Mouse (Mus musculus) limb, embryonic 11.5 days (tissue): ENCODE data around the gene Tmem56. TPM values are rescaled to one million over a fixed set of nuclear protein-coding genes. Genes with fewer than 3 reads are reported as not detected.

ENCODE experiments used
- ATAC-seq: fragments of 200-750 bp; cut with Nextera tagmentation; 2 replicates; pipeline ENCODE4 v1.8.0; 2017; ENCODE audit warnings: low read depth; ENCODE audit not compliant: insufficient number of reproducible peaks, low FRiP score, low TSS enrichment
- DNase-seq: peaks from one replicate; pipeline ENCODE4 v3.0.0-alpha.2; 2015; ENCODE audit warnings: low spot score
- H3K27ac ChIP-seq: fragments of 300-500 bp; sonication (generic); replicated peaks from 2 replicates; pipeline ENCODE4 v1.5.1; 2014; ENCODE audit warnings: low read depth, mild to moderate bottlenecking, low read length
- H3K27me3 ChIP-seq: fragments of 300-500 bp; sonication (generic); 2 replicates; pipeline ENCODE4 v1.6.1; 2014; ENCODE audit warnings: mild to moderate bottlenecking, low read length, mixed read lengths; ENCODE audit not compliant: control insufficient read depth, insufficient read depth
- H3K36me3 ChIP-seq: fragments of 300-500 bp; sonication (generic); 2 replicates; pipeline ENCODE4 v1.6.1; 2014; ENCODE audit warnings: mild to moderate bottlenecking, low read length, moderate library complexity, mixed read lengths; ENCODE audit not compliant: control insufficient read depth, insufficient read depth
- H3K4me1 ChIP-seq: fragments of 300-500 bp; sonication (generic); 2 replicates; pipeline ENCODE4 v1.6.1; 2014; ENCODE audit warnings: low read length, mixed read lengths; ENCODE audit not compliant: control insufficient read depth, insufficient read depth
- H3K4me2 ChIP-seq: fragments of 300-500 bp; sonication (generic); 2 replicates; pipeline ENCODE4 v1.6.1; 2014; ENCODE audit warnings: low read depth, mild to moderate bottlenecking, moderate library complexity; ENCODE audit not compliant: severe bottlenecking
- H3K4me3 ChIP-seq: fragments of 300-500 bp; sonication (generic); 2 replicates; pipeline ENCODE4 v1.5.1; 2014; ENCODE audit warnings: low read depth, low read length
- H3K9ac ChIP-seq: fragments of 300-500 bp; sonication (generic); 2 replicates; pipeline ENCODE4 v1.6.1; 2014; ENCODE audit warnings: mild to moderate bottlenecking, low read length
- H3K9me3 ChIP-seq: fragments of 300-500 bp; sonication (generic); 2 replicates; pipeline ENCODE4 v1.6.1; 2016; ENCODE audit warnings: low read length; ENCODE audit not compliant: control insufficient read depth
- WGBS: fragments of 180-500 bp; shearing (Covaris S2); extraction: QIAGEN DNeasy Blood & Tissue Kit; methylation state at CpG from one replicate; pipeline ENCODE4 v1.1.7; 2014; 5-methylcytosine and 5-hydroxymethylcytosine counted together
- polyA plus RNA-seq: library from polyadenylated mRNA; unstranded; fragments of >200 nt; fragmentation: Nextera tagmentation; extraction: Ambion mirVana; gene quantifications from 2 replicates; pipeline ENCODE4 v1.2.1, GENCODE M21; 2014

Tmem56 gene
- polyA plus RNA-seq, 1 experiment from 2014 or later: 0.95 TPM

DNA sequence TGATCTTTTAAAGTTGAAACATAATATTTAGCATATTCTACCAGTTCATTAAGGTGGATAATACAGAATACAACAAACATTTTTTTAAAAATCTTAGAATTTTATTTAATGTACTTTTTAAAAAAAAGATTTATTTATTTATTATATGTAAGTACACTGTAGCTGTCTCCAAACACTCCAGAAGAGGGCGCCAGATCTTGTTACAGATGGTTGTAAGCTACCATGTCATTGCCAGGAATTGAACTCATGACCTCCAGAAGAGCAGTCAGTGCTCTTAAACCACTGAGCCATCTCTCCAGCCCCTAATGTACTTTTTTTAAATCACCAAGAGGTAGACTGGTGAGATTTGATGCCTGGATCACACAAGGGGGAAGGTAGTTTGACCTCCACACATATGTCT lies 70.7 kb downstream of the Tmem56 start:
- ATAC-seq (no peak), DNase-seq (no peak)
- no peak overlapping the region for H3K4me2 ChIP-seq
- WGBS: 41% methylated on average over 1 of the region's 1 CpGs
- H3K9ac ChIP-seq: no peak overlapping the region
- no peak overlapping the region for H3K27ac ChIP-seq
- no peaks in the 10 kb centered on the region for H3K9me3 ChIP-seq
- H3K36me3 ChIP-seq: no peaks in the 10 kb centered on the region
- H3K4me1 ChIP-seq: no peaks in the 10 kb centered on the region
- no peak overlapping the region for H3K4me3 ChIP-seq
- no peaks in the 10 kb centered on the region for H3K27me3 ChIP-seq

DNA sequence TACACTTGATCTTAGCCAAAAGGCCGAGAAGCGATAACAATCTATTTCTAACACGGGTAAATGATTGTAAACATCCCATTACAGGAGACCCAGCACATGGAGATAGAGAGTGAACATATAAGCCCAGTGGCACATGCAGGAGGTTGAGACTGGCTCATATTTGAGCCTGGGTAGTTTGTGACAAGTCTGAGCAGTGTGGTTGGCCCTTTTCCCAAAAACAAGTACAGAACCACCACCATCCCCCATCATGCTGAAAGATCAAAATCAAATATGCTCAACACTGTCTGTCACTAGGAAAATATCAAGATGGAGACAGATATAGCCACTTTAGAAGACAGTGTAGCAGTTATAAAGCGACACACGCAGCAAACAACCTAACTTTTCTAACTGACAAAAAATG lies 73.9 kb downstream of the Tmem56 start:
- 94% methylated on average over 5 of the region's 5 CpGs for WGBS
- DNase-seq: no peak
- Histone ChIP-seq H3K9me3 (no peaks in the 10 kb centered on the region), H3K27me3 (no peaks in the 10 kb centered on the region), H3K4me3 (no peak overlapping the region), H3K27ac (no peak overlapping the region), H3K4me2 (no peak overlapping the region), H3K36me3 (no peaks in the 10 kb centered on the region), H3K4me1 (no peaks in the 10 kb centered on the region), H3K9ac (no peak overlapping the region)
- ATAC-seq: no peak

DNA sequence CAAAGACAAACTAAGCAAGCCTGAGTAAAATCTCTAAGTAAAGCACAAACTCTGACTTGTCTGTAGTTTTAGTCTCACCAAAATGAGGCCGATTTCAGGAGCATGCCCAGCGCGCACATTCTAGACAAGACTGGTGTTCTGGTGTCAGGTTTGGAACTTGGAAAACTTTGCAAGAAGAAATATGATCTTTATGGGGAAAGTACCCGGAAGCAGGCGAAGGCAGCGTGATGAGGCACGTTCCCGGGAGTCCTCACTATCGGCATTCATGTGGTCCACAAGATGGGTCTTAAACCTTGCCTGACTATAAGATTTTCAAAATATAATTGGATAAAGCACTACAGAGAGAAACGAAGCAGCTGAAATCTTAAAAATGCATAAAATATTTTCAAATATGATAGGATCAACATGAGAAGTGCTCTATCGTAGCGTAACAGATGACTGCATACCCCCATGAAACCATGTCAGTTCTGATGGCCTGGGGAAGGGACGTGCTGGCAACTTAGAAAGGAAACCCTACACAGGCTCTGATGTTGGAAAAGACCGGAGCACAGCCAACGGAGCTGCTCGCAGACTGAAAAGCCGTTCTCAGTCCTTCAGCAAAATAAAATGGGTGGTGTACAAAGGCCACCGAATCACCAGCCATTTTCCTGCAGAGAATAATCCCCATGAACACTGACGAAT lies 76.6 kb downstream of the Tmem56 start:
- Histone ChIP-seq H3K36me3 (no peaks in the 10 kb centered on the region), H3K27me3 (no peaks in the 10 kb centered on the region), H3K4me2 (no peak overlapping the region), H3K27ac (no peak overlapping the region), H3K4me1 (no peaks in the 10 kb centered on the region), H3K9me3 (no peaks in the 10 kb centered on the region), H3K4me3 (no peak overlapping the region), H3K9ac (no peak overlapping the region)
- no peak for ATAC-seq
- no peak for DNase-seq
- WGBS: 82% methylated on average over 19 of the region's 19 CpGs

DNA sequence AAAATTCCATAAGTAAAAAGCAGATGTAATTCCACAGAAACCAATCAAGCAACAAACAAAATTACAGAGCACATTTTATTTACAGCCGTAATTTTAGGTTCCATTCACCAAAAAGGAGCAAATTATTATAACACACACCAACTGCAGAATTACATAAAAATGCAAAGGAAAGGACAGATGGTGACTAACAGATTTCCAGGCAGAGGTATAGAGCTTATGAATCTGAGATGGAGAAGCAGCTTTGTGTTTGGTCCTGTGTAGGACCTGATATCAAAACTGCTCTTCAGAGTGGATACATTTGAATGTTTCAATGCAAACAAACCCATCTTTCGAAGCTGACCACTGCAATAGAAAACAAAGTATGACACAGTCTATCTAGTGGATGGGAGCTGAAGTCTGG lies 80.3 kb downstream of the Tmem56 start:
- Histone ChIP-seq H3K9ac (no peak overlapping the region), H3K4me1 (no peaks in the 10 kb centered on the region), H3K27ac (no peak overlapping the region), H3K27me3 (no peaks in the 10 kb centered on the region), H3K4me2 (no peak overlapping the region), H3K36me3 (no peaks in the 10 kb centered on the region), H3K9me3 (no peaks in the 10 kb centered on the region), H3K4me3 (no peak overlapping the region)
- no peak for DNase-seq
- WGBS: 87% methylated on average over 2 of the region's 2 CpGs
- no peak for ATAC-seq

DNA sequence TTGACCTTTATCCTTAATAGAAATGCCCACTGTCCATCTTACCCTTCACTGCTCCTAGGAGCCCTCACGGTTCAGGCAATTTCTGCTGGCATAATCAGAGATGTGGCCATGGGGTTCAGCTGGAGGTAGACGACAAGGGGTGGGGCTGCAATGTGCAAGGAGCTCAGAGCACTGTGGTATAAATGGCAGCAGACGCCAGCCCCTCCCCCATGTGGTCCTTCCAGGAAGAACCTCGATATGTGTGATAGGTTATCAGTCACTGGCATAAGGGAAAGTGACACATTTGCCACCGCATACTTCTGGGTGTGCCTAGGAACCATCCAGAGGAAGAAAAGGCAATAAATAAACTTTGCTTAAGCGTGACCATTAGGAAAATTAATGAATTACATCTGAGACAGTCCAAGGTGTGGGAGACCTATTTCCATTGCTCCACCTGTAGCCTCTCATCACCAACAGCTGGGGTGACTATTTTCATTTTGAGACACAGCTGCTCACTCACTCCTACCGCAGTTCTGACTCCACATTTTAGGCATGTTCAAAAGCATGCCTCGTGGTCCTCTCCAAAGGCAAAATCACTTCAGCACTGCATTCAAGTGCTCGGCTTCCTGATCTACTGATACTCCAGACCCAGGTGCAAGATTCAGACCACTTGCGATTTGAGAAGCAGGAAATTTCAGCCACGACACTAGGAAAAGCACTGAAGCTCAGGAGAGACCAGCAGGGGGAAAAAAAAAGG lies 81.7 kb downstream of the Tmem56 start:
- H3K4me1 ChIP-seq: no peaks in the 10 kb centered on the region

DNA sequence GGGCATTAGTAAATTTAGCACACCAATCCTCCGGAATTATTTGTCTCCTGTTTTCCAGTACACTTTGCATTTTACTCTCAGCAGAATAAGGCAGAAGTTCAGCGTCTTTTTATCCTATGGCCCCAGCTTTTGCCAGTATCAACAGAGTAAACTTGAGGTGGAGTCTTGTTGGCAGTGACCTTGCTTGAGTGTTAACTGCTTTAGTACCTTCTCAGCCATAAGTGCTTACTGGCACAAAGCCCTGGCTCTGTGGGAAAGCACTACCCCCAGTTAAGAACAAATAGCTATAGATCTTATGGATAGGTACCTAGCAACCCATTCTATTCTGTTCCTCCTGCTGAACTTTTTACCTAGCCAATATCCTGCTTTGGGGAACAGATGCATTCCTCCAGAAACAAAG lies 93.7 kb downstream of the Tmem56 start:
- no peak for DNase-seq
- ATAC-seq: no peak
- no peaks in the 10 kb centered on the region for H3K9me3 ChIP-seq
- H3K4me1 ChIP-seq: no peaks in the 10 kb centered on the region
- no peak overlapping the region for H3K27ac ChIP-seq
- no peaks in the 10 kb centered on the region for H3K27me3 ChIP-seq
- H3K4me2 ChIP-seq: no peak overlapping the region
- H3K4me3 ChIP-seq: no peak overlapping the region
- H3K9ac ChIP-seq: no peak overlapping the region
- H3K36me3 ChIP-seq: no peaks in the 10 kb centered on the region
- WGBS: 86% methylated on average over 2 of the region's 2 CpGs

More for the DNA sequence above, 81.7 kb downstream of the Tmem56 start:
- Histone ChIP-seq H3K27me3 (no peaks in the 10 kb centered on the region), H3K27ac (no peak overlapping the region), H3K9me3 (no peaks in the 10 kb centered on the region), H3K36me3 (no peaks in the 10 kb centered on the region), H3K9ac (no peak overlapping the region), H3K4me2 (no peak overlapping the region), H3K4me3 (no peak overlapping the region)
- ATAC-seq (0 out of 2 replicates have a peak, but pooled peaks have one; percentile 72), DNase-seq (no peak)
- WGBS: 46% methylated on average over 11 of the region's 11 CpGs

DNA sequence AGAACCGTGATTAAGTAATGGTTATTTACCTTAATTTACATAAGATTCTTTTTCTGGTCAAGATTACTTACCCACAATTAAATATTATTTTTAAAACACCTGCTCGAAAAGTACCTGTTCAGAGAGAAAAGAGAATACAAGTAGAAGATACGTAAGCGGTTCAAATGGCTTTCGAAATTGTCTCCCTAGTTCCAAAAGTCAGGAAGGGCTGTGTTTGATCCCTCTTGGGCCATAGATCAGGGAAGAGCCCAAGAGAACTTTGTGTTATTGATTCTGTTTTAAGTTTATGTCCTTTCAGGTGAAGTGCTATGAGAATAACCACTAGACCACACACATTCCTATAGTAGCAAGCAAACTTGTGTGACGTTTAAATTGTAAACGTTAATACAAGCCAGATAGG lies 95.4 kb downstream of the Tmem56 start:
- Histone ChIP-seq H3K9ac (no peak overlapping the region), H3K4me1 (no peaks in the 10 kb centered on the region), H3K27me3 (no peaks in the 10 kb centered on the region), H3K4me3 (no peak overlapping the region), H3K27ac (no peak overlapping the region), H3K9me3 (no peaks in the 10 kb centered on the region), H3K4me2 (no peak overlapping the region), H3K36me3 (no peaks in the 10 kb centered on the region)
- DNase-seq (no peak), ATAC-seq (no peak)
- WGBS: 90% methylated on average over 7 of the region's 7 CpGs

DNA sequence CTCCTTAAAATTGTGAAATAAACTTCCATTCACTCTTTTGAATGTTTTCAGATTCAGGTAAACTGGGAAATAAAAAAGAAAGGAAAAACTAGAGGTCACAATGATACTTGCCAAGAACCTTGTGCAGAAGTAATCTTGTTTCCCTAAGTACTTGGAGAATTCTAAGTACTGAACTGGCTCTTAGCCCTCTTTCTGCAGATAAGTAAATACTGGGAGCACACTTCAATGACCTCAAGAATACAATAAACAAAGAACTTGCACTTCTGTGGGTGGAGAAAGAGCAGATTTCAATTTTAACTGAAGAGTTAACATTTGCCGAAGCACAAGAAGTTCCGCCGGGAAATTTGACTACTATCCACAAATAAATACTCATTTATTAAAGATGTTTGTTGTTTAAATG lies 96.0 kb downstream of the Tmem56 start:
- WGBS: 98% methylated on average over 3 of the region's 3 CpGs
- H3K9me3 ChIP-seq: no peaks in the 10 kb centered on the region
- ATAC-seq (no peak), DNase-seq (no peak)
- H3K27ac ChIP-seq: no peak overlapping the region
- H3K4me2 ChIP-seq: no peak overlapping the region
- H3K9ac ChIP-seq: no peak overlapping the region
- no peaks in the 10 kb centered on the region for H3K27me3 ChIP-seq
- no peaks in the 10 kb centered on the region for H3K36me3 ChIP-seq
- no peaks in the 10 kb centered on the region for H3K4me1 ChIP-seq
- no peak overlapping the region for H3K4me3 ChIP-seq
